Mouse (Mus musculus) lung, adult 2 months (tissue): ENCODE data around the gene Fam189a1. TPM values are rescaled to one million over a fixed set of nuclear protein-coding genes. Genes with fewer than 3 reads are reported as not detected.

Source experiments
- DNase-seq: peaks from one replicate; pipeline ENCODE4 v3.0.0; 2022
- H3K4me1 ChIP-seq: fragments of 200-500 bp; 2 replicates; pipeline ENCODE4 v1.6.1; 2011; ENCODE audit warnings: low read length; ENCODE audit not compliant: control insufficient read depth, insufficient read depth
- H3K4me3 ChIP-seq: fragments of 200-500 bp; replicated peaks from 2 replicates; pipeline ENCODE3; 2011; ENCODE audit warnings: low read depth, mild to moderate bottlenecking, control low read depth, low read length; ENCODE audit errors: extremely low read depth
- CTCF ChIP-seq: fragments of 200-500 bp; IDR thresholded peaks from 2 replicates; pipeline ENCODE4 v1.5.1; 2011; ENCODE audit warnings: mild to moderate bottlenecking, low read length, control low read depth; ENCODE audit not compliant: insufficient read depth
- POLR2A ChIP-seq: fragments of 200-500 bp; IDR thresholded peaks from 2 replicates; pipeline ENCODE4 v1.6.1; 2011; ENCODE audit warnings: low read depth, mild to moderate bottlenecking, control low read depth, low read length, borderline replicate concordance; ENCODE audit errors: extremely low read depth
- WGBS: fragments of 180-500 bp; shearing (Covaris S2); methylation state at CpG from one replicate; pipeline ENCODE4 v1.1.7; 2018; 5-methylcytosine and 5-hydroxymethylcytosine counted together
- polyA plus RNA-seq: library from polyadenylated mRNA; depleted of rRNA; stranded (reverse); fragments of >200 nt; gene quantifications from 2 replicates; pipeline ENCODE4 v1.2.3, GENCODE M21; 2012

The Fam189a1 gene
- polyA plus RNA-seq, 1 experiment, result 2.8 TPM

DNA sequence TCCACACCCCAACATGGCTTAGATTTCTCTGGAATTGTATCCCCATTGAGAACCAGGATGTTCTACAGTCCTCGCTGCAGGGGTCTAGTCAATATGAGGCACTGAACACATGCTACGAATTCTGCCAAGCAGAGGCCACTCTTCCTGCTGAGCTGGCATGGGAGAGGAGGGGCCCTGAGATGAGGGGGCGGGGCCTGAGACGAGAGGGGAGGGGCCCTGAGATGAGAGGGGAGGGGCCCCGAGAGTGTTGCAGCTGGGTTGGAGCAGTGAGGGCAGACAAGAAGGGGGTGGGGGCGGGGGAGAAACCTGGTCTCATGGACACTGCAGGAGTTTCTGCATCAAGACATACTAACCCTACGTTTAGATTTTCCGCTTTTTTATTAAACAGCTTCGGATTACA is 82.2 kb downstream of the Fam189a1 start:
- 48% methylated on average over 9 of the region's 9 CpGs for WGBS
- no peak overlapping the region for H3K4me3 ChIP-seq

DNA sequence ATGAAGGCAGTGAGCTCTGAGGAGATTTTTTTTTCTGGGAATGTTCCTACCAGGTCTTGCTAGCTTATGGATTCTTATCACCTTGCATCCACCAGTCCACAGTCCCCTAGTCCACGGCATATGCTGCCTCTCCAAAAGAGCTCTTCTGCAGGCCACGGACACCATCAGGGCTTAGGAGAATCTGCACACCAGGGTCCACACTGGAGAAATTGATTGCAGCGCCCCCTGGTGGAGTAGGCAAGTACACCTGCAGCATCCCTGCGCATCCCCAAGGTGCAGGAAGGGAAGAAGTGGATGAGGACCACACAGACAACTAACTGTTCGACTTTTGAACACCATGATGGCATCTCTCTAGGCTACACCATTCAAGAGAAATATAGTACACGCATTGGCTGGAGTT is 82.8 kb downstream of the Fam189a1 start:
- no peak for TF ChIP-seq POLR2A
- peak; percentile 60 for TF ChIP-seq CTCF
- H3K4me1 ChIP-seq, result no peaks in the 10 kb centered on the region
- DNase-seq, result peak; percentile 17
- WGBS, result 24% methylated on average over 6 of the region's 6 CpGs
- H3K4me3 ChIP-seq, result no peak overlapping the region

More for the DNA sequence above, 82.2 kb downstream of the Fam189a1 start:
- TF ChIP-seq POLR2A (no peak), CTCF (no peak)
- no peaks in the 10 kb centered on the region for H3K4me1 ChIP-seq
- no peak for DNase-seq

DNA sequence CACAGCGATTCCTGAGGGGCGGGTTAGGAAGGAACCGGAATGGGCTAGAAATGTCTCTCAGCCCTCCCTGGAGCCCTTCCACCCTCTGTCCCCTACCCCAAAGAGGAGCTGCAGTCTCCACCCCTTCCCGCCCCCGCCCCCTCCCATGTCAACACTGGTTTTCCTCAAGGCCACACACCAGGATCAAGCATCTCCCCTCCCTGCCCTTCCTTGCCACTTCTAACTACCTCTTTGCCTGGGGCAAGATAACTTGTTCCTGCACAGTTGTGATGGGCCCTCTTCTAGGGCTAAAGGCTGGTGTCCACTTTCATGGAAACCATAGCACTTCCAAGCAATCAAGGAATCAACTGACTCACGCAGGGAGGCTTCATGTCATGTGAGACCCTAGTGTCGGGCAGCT is 90.2 kb downstream of the Fam189a1 start:
- no peak for DNase-seq
- 86% methylated on average over 7 of the region's 7 CpGs for WGBS
- H3K4me3 ChIP-seq, result no peak overlapping the region
- no peaks in the 10 kb centered on the region for H3K4me1 ChIP-seq
- no peak for TF ChIP-seq CTCF
- no peak for TF ChIP-seq POLR2A

GRCm38 (mm10) chr7:65065457-65065856 is 90.9 kb downstream of the Fam189a1 start:
- Histone ChIP-seq H3K4me1 (no peaks in the 10 kb centered on the region), H3K4me3 (no peak overlapping the region)
- 67% methylated on average over 7 of the region's 7 CpGs for WGBS
- no peak for TF ChIP-seq POLR2A
- TF ChIP-seq CTCF, result no peak
- DNase-seq, result no peak

- Histone ChIP-seq H3K4me3 (no peak overlapping the region), H3K4me1 (no peaks in the 10 kb centered on the region)
- TF ChIP-seq POLR2A, result no peak
- TF ChIP-seq CTCF, result no peak
- DNase-seq, result no peak
- WGBS, result 54% methylated on average over 5 of the region's 5 CpGs
Observed at GRCm38 (mm10) chr7:65064638-65065037, 91.7 kb downstream of the Fam189a1 start.

DNA sequence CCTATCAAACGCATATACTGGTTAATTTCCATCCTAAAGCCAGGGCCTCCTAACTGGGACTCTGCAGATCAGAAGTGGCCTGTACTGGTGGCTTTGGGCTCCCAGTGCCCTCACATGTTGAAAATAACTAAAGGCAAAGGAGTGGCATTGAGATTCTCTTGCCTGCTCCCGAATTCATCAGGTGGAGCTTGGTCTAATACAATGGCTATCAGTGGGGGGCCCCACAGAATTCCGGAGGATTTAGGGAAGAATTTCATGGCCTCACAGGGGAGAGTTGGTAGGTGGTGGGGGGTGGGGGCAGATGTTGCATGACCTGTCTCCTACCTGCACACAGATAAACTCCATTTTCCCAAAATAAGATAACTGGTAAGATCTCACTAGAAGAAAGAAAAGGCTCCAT is 92.3 kb downstream of the Fam189a1 start:
- DNase-seq, result no peak
- H3K4me1 ChIP-seq, result no peaks in the 10 kb centered on the region
- 48% methylated on average over 3 of the region's 3 CpGs for WGBS
- TF ChIP-seq CTCF, result no peak
- no peak for TF ChIP-seq POLR2A
- H3K4me3 ChIP-seq, result no peak overlapping the region

- TF ChIP-seq POLR2A (no peak), CTCF (no peak)
- Histone ChIP-seq H3K4me3 (no peak overlapping the region), H3K4me1 (no peaks in the 10 kb centered on the region)
- no peak for DNase-seq
- WGBS, result 61% methylated on average over 7 of the region's 7 CpGs
Observed at GRCm38 (mm10) chr7:65060163-65060799, 96.1 kb downstream of the Fam189a1 start.

- Histone ChIP-seq H3K4me1 (no peaks in the 10 kb centered on the region), H3K4me3 (no peak overlapping the region)
- no peak for TF ChIP-seq POLR2A
- DNase-seq, result no peak
- WGBS, result 83% methylated on average over 6 of the region's 6 CpGs
Observed at GRCm38 (mm10) chr7:65056864-65057263, 99.5 kb downstream of the Fam189a1 start.

DNA sequence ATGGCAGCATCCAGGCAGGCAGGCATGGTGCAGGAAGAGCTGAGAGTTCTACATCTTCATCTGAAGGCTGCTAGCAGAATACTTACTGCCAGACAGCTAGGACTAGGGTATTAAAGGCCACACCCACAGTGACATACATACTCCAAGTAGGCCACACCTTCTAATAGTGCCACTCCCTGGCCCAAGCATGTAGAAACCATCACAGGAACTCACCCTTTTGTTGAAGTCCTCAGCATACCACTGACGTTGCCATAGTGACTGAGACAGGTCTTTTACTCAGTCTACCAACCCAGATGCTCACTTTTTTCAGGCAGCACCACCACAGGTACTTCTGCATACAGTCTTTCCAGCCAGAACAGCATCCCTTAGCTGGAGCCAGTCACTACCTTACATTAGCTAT is 104.4 kb downstream of the Fam189a1 start:
- TF ChIP-seq CTCF (no peak), POLR2A (no peak)
- Histone ChIP-seq H3K4me1 (no peaks in the 10 kb centered on the region), H3K4me3 (no peak overlapping the region)
- no peak for DNase-seq
- WGBS, result 56% methylated on average over 1 of the region's 1 CpGs

DNA sequence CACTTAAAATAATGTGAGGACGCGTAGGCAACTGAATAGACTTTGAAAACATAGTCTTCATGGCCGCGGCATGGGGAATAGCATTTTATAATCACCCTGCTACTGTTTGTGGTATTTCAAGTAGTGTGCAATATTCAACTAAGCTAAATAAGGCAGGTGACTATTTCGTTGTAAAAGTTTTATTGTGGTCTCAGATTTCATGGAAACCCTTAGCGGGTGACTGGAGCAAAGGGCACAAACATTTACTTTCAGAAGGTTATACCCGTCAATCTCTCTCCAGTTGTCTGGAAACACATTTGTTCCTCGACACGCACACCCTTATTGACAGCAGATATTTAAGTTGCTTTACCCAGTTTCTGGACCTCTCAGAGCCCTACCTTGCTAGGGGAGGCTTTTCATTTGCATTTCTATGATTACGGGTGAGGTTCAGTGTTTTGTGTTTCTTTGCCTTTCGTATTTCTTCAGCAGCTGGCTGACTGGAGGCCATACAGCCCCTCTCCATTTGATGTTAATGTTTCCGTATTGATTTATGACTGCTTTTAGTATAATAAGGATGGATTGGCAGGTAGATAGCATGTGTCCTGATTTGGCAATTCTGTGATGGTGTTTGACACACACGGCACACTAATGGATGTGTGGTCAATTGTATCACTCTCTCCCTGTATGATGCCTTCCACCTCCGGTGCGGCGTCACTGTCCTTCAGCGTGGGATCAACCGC is 107.0 kb downstream of the Fam189a1 start:
- TF ChIP-seq POLR2A, result no peak
- TF ChIP-seq CTCF, result no peak
- DNase-seq, result no peak
- H3K4me1 ChIP-seq, result no peaks in the 10 kb centered on the region
- H3K4me3 ChIP-seq, result no peak overlapping the region
- 83% methylated on average over 18 of the region's 18 CpGs for WGBS
